Mouse (Mus musculus): ENCODE measurements around the gene Ctnna3.

The Ctnna3 gene

DNA sequence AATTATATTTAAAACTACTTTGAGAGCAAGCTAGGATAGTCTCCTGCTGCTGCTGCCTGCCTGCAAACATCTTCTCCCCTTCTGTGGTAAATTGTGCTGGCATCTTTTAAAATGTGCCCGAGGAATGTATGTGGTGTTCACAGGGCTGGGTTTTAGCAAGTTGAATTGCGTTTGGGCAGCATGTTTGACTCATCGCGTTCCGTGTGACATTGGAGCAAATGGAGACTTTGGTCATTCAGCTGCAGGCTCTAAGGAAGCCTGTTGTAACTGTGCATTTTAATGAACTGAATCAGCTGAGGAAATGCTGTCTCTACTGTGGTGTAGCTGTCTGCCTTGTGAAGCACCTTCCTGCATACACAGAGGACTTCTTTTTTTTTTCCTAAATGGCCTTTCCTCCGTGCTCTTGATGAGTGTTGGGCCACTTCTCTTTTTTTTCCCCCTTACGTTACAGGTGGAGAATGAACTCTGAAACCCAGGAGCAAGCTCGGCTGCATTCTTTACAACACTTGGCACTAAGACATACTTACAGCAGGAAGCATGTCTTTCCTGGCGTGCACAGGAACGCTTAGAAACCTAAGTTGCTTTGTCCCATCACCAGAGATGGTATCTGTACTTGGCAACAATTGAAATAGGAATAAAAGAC lies 646.6 kb downstream of the Ctnna3 start:
- DNase-seq (ENCODE audit: low spot score in 2 of 2): no peak

DNA sequence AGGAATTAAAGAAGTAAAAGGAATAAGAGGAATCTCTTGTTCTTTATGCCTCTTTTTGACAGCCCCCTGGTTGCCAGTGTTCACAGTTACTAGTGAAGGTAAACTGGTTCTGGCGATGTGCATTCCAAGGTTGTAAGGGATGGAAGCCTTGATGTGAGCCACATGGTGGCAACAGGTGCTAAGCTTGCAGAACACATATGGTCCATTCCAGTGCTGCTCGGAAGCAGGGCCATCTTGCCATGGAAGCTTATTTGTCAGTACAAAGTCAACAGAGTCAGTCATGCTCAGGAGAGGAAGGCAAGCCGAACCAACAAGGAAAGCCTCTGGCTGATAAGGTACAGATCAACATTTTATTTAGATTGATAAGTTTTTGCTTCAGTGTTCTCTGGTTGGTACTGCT lies 652.4 kb downstream of the Ctnna3 start:
- no peak for DNase-seq (ENCODE audit: low spot score in 2 of 2)

DNA sequence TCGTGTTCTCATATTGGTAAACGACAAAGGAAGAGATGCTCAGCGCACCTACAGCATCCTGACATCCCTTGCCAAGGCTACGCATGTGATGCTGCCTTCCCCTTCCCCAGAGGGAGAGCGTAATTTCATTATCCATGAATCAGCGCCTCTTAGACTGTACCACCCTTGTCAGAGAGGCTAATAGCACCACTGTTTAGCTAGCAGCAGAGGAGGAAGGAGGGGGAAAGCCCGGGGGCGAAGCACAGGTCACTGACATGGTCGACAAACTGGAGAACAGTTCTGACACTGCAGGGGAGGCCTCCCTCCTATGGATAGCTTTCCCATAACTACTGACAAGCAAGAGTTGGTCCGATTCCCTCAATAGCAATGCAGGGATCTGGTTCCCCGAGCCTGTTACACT lies 653.9 kb downstream of the Ctnna3 start:
- DNase-seq (ENCODE audit: low spot score in 2 of 2): no peak

DNA sequence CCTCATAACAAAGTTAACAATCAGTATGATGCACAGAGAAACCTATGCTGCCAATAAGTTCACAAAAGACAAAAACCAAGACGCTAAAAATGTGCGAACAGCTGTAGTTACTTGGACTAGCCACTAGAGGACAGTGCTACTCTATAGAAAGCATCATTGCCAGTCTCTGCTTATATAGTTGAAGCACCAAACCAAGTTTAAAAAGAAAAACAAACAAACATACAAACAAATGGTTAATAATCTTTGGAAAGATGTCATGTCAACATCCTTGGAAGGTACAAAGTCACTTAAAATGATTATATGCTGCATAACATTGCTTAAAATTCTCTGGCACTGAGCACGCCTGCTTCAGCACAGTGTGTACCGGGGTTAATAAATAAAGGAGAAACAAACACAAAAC lies 654.6 kb downstream of the Ctnna3 start:
- no peak for DNase-seq (ENCODE audit: low spot score in 2 of 2)

DNA sequence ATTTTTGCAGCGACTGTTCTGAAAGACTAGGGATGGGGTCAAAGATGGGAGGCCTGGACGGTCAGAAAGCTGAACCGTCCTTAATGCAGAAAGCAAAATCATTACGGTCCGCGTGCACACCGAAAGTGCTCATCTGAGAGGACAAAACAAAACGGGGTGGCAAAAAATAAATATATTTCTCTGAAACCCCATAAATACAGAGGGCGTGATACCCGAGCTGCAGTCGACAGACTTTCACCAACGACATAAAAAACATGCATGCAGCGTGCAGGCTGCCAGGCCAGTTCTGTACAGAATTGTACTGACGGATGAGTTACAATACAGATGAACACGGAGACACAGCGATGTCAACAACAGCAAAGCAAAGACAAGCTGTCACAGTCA lies 656.3 kb downstream of the Ctnna3 start:
- DNase-seq (ENCODE audit: low spot score in 2 of 2): no peak

DNA sequence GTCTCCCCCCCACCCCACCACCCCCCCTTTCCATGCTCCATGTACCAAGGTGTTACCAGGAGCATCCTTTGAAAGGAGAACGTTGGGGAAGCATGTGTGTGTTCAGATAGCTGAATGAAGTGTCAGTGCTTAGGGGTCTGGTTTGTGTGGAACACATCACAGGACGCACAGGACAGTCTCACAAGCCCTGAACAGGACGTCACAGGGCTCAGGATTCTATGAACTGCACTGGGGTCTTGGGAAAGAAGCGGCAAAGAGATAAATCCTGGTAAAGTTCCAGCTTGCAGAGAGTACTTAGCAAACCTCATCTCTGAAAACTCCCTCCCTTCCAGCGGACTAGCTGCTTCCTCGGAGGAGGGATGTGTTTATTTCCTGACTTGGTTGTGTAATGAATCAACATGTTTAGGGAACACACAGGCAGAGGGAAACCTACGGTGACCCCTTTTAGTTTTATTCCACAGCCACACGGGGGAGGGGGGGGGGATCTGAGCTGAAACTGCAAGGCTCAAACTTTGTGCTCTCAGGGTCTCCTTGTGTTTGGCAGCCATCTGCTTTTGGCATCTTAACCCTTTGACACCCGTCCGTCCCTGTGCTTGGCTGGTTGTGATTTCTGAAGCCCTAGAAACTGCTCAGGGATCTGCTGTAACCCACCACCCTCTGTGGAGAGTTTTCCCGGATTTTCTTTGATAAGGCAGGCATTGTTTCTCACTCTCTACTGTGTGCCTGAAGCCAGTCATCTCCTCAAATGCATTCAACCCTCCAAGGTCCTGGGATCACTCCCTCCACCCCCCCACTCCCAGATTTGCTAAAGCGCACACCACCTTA lies 656.9 kb downstream of the Ctnna3 start:
- DNase-seq (ENCODE audit: low spot score in 2 of 2): no peak

DNA sequence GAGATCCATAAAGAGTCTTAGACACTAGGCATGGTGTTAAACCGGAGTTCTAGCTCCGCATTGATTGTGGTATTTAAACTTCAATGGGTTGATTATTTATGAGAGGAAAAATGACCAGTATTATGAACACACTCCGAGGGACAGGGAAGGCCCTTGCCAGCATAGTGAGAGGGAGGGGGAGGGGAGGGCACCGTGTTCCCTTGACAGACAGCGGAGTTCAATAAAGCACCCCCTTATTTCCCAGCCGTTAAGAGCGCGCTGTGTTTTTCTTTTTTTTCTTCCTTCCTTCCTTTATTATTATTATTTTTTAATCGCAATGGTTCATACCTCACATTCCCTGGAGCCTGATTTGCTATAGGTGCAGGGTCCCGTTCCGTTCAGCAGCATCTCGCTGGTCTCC lies 657.6 kb downstream of the Ctnna3 start:
- DNase-seq (ENCODE audit: low spot score in 2 of 2): no peak

DNA sequence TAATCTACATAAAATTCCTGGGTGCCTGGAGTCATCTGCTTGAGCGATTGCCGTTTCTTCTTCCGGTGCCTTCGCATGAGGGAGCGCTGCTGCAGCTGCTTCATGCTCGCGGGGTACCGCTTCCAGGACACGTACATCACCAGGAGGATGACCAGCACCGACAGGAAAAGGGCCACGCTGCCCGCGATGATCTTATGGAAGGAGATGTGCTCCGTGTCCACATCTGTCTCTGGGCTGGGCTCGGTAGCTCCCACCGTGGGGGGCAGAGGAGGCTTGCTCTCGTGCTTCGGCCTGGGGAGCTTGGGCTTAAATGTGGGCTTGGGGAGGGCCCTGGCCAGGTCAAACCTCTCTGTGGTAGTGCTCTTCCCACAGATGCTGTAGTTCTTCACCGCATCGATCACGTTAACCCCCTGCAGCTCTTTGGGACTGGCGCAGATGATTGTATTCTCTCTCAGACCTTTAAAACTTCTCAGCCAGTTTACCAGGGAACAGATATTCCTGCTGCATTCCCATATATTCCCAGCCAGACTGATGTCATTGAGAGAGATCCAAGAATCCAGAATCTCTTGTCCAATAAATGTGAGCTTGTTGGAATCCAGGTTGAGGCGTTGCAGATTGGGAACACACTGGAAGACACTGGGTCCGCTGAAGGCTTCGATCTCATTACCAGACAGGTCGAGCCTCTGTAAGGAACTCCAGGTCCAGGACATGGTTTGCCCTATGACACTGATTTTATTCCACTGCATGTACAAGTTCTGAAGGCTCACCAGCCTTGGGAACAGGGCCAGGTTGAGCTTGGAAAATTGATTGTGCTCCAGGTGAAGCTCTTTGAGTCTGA lies 658.3 kb downstream of the Ctnna3 start:
- DNase-seq (ENCODE audit: low spot score in 2 of 2): peak in 1 of 2 experiments; percentile 38

DNA sequence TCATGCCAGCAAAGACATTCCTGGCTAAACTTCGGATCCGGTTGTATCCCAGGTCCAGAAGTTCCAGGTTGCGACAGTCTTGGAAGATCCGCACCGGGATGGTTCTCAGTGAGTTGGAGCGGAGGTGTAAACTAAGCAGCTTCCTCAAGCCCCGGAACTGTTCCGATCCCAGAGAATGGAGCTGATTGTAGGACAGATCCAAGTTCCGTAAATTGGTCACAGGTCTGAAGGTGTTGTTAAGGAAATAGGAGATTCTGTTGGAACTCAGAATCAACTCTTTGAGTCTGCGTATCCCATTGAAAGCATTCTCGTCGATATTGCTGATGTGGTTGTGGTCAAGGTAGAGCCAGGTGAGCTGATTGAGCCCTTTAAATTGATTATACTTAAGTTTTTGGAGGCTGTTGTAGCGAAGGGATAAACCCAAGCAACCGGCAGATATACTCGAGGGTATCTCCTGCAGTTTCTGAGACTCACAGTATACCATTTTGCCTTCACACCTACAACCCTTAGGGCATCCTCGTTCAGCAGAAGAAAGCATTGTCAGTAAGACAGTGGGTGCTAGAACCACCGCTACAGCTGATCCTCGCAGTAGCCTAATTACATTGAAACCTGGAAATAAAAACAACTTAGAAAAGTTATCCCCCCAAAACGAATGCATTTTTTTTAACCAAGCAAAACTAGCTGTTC lies 659.0 kb downstream of the Ctnna3 start:
- DNase-seq (ENCODE audit: low spot score in 2 of 2): no peak

DNA sequence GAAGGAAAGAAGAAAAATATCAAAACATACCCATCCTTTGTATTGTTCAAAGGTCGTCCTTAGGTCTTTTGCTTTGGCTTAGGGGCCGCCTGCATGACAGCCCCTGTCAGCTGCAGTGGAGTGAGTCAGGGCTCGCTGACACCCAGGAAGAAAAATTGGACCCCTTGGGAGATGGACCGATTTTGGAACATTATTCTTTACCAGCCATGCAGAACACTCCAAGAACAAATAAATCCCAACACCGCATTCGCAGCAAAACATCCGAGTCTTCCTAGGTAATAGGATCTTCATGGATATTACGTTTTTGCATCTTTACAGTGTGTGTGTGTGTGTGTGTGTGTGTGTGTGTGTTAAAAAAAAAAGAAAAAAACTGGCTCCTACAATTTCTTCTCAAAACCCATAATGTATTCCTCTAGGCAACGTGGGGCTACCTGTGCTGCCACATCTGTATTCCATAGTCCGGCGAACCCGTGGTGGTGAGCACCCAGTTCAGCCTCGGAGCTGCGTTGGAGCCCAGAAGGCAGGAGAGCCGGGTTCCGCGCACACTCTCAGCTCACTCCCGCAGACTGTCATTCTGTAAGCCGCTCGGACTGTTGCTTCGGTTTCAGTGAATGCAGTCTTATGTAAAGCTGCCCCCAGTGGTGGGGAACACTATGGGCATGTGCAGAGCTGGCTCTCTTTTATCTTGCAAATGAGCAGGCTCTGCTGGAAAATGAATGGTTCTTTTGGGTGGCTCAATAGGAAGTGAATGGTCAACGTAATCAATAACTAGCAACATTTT lies 660.0 kb downstream of the Ctnna3 start, which contains the start of gene Lrrtm3:
TSS of gene Lrrtm3 (minus strand) at position 598 of the 781 bp plus-strand sequence.
- DNase-seq (ENCODE audit: low spot score in 2 of 2): peak; percentile 75 to 79

DNA sequence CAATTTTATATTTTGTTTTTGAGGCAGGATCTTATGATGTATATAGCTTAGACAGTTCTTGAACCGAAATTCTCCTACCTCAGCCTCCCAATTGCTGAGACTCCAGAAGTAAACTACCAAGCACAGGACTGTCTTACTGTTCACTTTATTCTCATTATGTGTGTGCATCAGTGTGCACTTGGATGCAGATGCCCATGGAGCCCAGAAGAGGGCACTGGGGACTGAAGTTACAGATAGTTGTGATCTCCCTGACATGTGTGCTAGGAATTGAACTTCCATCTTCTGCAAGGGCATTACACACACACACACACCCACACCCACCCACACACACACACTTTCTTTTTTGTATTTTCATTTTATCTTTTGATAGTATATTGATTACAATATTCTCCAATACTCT lies 666.6 kb downstream of the Ctnna3 start:
- DNase-seq (ENCODE audit: low spot score in 2 of 2): no peak

DNA sequence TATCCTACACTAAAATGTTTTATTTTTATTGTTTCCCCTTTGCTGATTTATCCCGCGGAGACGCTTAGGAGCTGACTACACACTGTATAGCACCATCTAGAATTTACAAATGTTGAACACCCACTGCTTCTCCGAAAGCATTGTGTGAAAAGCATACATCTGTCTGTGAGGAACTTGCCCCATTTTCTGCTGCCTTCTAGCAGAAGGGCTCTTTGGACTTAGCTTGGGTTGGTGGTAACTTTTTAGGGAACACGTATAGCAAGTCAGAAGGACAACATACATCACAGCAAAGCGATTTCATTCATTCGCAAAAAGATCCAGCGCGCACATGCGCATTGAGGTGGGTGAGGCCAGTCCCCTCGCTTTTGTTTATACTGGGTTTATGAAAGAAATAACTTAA lies 685.3 kb downstream of the Ctnna3 start:
- DNase-seq (ENCODE audit: low spot score in 2 of 2): no peak

DNA sequence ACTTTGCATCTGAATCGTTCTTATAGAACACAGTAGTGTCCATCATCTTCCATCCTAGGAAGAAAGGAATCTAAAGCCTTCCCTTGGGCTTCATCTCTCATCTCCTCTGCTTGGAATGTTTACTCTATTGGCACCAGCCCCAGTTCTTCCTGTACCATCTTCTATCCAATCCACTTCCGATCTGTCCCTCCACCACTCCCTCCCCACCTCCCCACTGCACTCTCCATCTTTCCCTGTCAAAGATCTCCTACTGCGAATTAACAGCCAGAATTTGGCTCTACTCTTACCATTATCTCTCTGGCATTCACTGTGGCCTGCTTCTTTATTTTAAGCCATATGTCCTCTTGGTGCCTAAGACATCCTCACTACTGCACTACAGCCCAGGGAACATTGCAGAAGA lies 688.9 kb downstream of the Ctnna3 start:
- no peak for DNase-seq (ENCODE audit: low spot score in 2 of 2)

DNA sequence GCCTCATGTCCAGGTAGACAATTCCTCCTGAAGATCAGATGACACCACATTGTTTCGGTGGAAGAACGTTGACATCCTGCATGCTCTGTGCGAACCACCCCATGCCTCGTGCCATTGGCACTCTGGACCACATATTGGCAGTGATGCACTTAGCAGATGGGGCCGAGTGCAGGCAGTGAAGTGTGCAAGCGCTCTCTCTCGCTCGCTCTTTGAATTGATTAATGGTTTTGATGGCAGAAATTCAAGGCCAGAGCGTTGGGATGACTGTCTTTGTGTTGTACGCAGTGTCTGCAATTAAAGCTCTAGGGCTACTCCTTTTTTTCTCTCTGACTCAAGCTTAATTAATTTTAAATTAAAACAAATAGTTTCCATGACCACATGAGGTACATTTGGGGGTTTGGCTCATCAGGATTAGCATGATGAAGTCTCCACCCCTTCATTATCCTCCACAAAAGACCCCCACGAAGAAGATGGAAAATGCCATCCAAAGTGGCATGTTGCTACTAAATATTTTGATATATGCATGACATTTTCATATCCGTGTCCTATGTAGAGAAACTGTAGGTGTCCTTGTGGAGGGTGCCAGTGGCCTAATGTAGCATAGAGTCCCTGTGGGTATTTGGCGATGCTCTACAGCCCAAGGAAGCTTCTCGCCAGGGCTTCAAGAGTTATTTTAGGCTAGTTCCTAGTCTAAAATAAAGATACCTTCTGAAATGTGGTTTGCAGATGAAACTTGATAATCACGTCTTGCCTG lies 700.7 kb downstream of the Ctnna3 start:
- no peak for DNase-seq (ENCODE audit: low spot score in 2 of 2)

DNA sequence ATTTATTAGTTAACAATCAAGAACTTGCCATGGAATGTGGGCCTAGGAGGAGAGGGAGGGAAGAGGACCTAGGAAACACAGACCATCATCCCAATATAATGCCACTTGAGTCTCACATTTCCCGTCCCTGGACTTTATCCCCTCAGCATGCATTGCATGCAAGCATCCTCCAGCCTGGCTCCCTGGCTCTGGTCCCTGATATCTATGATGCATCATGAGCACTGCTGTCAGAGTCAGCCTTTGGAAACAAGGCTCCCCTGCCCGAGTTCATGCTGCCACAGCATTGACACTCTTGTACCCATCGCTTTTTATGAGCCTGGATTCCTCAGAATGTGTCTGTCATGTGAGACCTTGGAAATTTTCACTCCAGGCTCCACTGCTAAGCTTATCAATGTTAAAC lies 703.6 kb downstream of the Ctnna3 start:
- DNase-seq (ENCODE audit: low spot score in 2 of 2): no peak

DNA sequence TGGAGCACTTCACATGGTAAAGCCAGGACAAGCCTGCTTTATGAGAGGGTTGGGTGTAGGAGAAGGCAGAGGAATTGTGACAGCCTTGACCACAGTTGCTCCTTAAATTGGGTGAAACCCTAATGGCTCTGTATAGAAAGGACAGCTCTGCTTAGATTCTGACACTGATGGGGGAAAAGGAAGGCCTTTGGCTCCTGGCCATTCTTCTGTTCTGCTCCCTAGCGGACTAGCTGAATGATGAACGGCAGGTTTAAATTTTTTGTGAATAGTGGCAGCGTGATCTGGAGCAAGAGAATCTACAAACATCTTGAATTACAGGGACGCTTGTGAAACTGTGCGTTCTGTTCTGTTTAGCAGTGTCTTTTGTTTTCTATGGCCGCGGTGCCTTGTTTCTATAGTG lies 705.6 kb downstream of the Ctnna3 start:
- no peak for DNase-seq (ENCODE audit: low spot score in 2 of 2)

DNA sequence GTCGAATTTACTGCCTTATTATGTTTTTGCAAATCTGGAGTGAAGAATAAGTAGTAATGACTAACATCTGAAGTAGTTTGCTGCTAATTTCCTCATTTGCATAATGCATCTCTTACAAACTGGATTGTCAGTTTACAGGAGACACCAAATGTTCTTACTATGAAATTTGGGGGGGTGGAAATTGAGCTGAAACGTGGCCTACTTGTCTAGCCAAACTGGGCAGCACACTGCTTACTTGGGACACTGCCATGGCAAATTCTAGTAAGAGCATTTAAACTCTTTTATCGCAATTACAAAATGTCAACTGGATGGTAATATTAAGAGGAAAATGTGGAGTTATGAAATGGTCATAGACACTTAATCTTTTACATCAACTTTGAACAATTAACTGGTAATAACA lies 716.6 kb downstream of the Ctnna3 start:
- no peak for DNase-seq (ENCODE audit: low spot score in 2 of 2)

DNA sequence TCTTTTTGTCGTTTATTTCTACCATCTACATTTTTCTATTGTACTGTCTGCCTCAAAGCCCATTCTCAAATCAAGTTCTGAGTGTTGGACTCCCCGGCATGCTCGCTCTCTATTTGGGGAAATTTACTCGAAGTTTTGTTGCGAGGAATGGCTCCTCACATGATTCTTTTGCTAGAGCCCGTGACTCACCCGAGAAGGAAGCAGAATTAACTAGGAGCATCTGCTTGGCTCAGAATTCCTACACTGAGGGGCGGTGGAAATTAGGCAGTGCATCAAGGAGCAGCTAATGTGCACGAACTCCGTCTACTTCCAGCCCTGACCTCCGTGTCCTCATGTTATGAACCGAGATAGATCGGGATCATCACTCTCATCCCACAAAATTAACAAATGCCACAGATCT lies 751.8 kb downstream of the Ctnna3 start:
- peak in 1 of 2 experiments; percentile 11 for DNase-seq (ENCODE audit: low spot score in 2 of 2)

DNA sequence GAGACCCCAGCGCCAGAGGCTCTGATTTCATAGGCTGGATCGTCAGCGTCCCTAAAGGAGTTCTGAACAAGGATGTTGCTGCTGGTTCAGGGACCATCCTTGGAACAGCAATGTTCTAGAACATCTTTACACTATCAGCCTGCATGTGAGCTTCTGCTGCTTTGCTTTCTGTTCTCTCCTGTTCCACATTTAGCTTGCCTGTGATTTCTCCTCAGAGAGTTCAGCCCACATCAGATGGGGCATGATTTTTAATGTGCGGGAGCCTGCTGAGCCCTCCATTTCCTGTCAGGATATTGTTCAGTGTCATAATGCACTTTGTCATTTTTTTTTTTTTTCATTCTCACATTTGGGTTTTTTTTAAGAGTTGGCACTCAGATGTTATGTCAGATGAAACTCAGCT lies 752.8 kb downstream of the Ctnna3 start:
- DNase-seq (ENCODE audit: low spot score in 2 of 2): peak in 1 of 2 experiments; percentile 9

DNA sequence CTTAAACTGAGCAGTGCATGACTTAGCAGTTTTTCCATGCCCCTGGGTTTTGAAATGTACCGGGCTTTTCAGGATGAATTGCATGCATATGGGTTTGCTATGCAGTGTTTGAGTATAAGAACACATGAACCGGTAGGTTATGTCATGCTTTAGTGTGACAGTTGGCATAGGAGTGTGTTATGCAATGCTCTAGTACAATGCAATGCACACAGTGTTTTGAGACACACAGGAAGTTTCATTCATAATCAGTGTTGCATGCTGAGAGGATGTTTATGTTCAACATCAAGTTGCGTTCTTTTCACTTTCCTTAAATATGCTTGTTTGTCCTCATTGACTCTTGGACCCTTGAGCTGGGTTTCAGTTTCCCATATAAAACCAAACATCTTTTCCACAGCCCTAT lies 758.1 kb downstream of the Ctnna3 start:
- DNase-seq (ENCODE audit: low spot score in 2 of 2): no peak
